Mouse (Mus musculus) heart, postnatal 0 days (tissue): Measurements from ENCODE around the gene BC107364. TPM values are rescaled to one million over a fixed set of nuclear protein-coding genes. Genes with fewer than 3 reads are reported as not detected.
"Not testable (repeated sequence)": the region's sequence is repeated elsewhere in the genome, so short reads cannot be mapped to it uniquely, and the experiment has no call there.

Experiments used
- ATAC-seq: fragments of 200-750 bp; cut with Nextera tagmentation; 2 replicates; pipeline ENCODE4 v1.8.0; 2017; ENCODE audit warnings: low read depth, moderate number of reproducible peaks, moderate library complexity; ENCODE audit not compliant: insufficient read depth
- DNase-seq: peaks from one replicate; pipeline ENCODE4 v3.0.0-alpha.2; 2016; ENCODE audit warnings: low spot score
- H3K27ac ChIP-seq: fragments of 300-500 bp; sonication (generic); 2 replicates; pipeline ENCODE4 v1.5.1; 2014; ENCODE audit warnings: low read depth, mild to moderate bottlenecking
- H3K27me3 ChIP-seq: fragments of 300-500 bp; sonication (generic); 2 replicates; pipeline ENCODE4 v1.6.1; 2014; ENCODE audit warnings: low read length, mixed read lengths; ENCODE audit not compliant: control insufficient read depth, insufficient read depth
- H3K36me3 ChIP-seq: fragments of 300-500 bp; sonication (generic); replicated peaks from 2 replicates; pipeline ENCODE4 v1.6.1; 2014; ENCODE audit warnings: low read length, mixed read lengths; ENCODE audit not compliant: control insufficient read depth, insufficient read depth
- H3K4me1 ChIP-seq: fragments of 300-500 bp; sonication (generic); 2 replicates; pipeline ENCODE4 v1.6.1; 2014; ENCODE audit warnings: antibody characterized with exemption; ENCODE audit not compliant: control insufficient read depth, insufficient read depth
- H3K4me2 ChIP-seq: fragments of 300-500 bp; sonication (generic); 2 replicates; pipeline ENCODE4 v1.6.1; 2014; ENCODE audit warnings: low read depth, mild to moderate bottlenecking, low read length, moderate library complexity
- H3K4me3 ChIP-seq: fragments of 300-500 bp; sonication (generic); 2 replicates; pipeline ENCODE4 v1.5.1; 2014; ENCODE audit warnings: low read depth, low read length
- H3K9ac ChIP-seq: fragments of 300-500 bp; sonication (generic); replicated peaks from 2 replicates; pipeline ENCODE4 v1.6.1; 2014; ENCODE audit warnings: low read depth, low read length, mixed read lengths
- H3K9me3 ChIP-seq: fragments of 300-500 bp; sonication (generic); replicated peaks from 2 replicates; pipeline ENCODE4 v1.6.1; 2016; ENCODE audit warnings: low read length; ENCODE audit not compliant: control insufficient read depth
- CTCF ChIP-seq: IDR thresholded peaks from 2 replicates; pipeline ENCODE4 v1.5.1; 2016; ENCODE audit warnings: antibody characterized with exemption, control low read depth, low read depth
- EP300 ChIP-seq: IDR thresholded peaks from 2 replicates; pipeline ENCODE4 v1.6.1; 2016; ENCODE audit warnings: antibody characterized with exemption, low read depth
- whole genome bisulfite sequencing: fragments of 180-500 bp; shearing (Covaris S2); extraction: QIAGEN DNeasy Blood & Tissue Kit; methylation state at CpG from one replicate; pipeline ENCODE4 v1.1.7; 2014; 5-methylcytosine and 5-hydroxymethylcytosine counted together
- polyA plus RNA-seq: library from polyadenylated mRNA; unstranded; fragments of >200 nt; fragmentation: Nextera tagmentation; extraction: Ambion mirVana; gene quantifications from 2 replicates; pipeline ENCODE4 v1.2.1, GENCODE M21; 2015
- total RNA-seq: library from RNA; depleted of rRNA; stranded (reverse); fragments of >200 nt; gene quantifications from 2 replicates; pipeline ENCODE4 v1.2.3, GENCODE M21; 2014; ENCODE audit warnings: low replicate concordance

BC107364 gene
- total and polyA plus RNA-seq, 2 experiments from 2014 or later = 0.40 TPM; not detected in 1

DNA sequence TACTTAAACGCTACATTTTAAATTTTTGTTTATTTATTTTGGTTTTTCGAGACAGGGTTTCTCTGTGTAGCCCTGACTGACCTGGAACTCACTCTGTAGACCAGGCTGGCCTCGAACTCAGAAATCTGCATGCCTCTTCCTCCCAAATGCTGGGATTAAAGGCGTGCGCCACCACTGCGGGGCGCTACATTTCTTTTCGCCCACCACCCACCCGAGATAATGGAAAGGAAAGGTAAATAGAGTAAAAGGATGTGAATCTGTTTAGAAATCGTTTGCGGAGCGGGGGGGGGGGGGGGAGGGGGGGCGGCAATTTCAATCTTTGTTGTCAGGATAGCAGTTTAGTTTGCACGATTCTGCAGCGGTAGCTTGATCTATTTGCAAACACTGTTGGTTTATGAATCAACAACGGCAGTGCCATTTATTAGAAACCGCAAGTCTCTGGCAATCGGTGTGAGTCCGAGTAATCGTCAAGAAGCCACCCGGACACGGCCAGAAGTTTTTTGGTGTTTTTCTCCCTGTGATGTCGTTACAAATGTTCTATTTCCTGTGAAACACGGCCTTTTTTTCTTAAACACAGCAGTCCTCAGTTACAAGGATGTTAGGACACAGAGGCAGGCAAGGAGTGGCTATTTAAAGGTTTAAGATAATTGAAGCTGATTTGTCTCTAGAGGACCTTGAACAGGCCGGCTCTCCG is 35.6 kb upstream of the BC107364 start:
- H3K27ac ChIP-seq = peak overlapping the region; percentile 96
- H3K27me3 ChIP-seq = no peaks in the 10 kb centered on the region
- H3K4me1 ChIP-seq = 0 out of 2 replicates have a peak, but pooled peaks cover 4% of the 10 kb centered on the region
- H3K36me3 ChIP-seq = no peaks in the 10 kb centered on the region
- DNase-seq (peak; percentile 43), ATAC-seq (no peak)
- peak overlapping the region; percentile 42 for H3K4me3 ChIP-seq
- TF ChIP-seq CTCF (peak; percentile 34), EP300 (no peak)
- no peaks in the 10 kb centered on the region for H3K9me3 ChIP-seq
- peak overlapping the region; percentile 69 for H3K4me2 ChIP-seq
- WGBS = 4% methylated on average over 26 of the region's 26 CpGs
- peak overlapping the region; percentile 57 for H3K9ac ChIP-seq

DNA sequence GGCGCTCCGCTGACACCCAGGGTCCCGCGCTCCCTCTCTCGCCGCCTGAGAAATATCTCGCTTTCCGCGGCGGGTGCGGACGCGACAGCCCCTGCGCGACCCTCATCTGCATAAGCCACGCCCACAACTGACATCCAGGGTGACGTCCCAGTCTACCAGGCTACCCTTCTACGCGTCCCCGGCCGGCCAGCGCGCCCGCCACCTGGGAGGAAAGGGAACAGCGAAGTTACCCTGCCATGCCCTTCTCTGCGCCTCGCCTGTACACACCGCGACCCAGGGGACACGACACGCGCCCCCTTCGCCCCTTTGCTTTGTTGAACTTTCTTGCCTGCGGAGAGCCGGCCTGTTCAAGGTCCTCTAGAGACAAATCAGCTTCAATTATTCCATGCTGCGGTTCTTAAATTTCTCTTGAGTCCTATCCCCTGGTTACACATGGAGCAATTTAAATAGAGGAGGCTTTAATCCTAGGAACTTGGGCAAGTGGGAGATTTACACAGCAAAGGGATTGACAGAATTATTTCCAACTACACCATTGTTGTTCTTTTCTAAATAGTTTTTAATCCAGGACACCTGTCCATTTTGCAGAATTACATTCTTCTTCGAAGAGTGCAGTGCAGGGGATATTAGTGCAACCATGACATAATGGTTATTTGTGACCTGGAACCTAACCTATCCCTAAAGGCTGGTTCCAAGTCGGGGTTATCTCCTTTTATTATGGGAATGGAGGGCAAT is 34.9 kb upstream of the BC107364 start:
- WGBS = 14% methylated on average over 5 of the region's 38 CpGs
- not testable (repeated sequence) for H3K36me3 ChIP-seq, H3K9ac ChIP-seq, H3K4me1 ChIP-seq, H3K9me3 ChIP-seq, H3K27me3 ChIP-seq, DNase-seq
- Histone ChIP-seq H3K27ac (peak overlapping the region; percentile 96), H3K4me2 (peak overlapping the region; percentile 69), H3K4me3 (peak overlapping the region; percentile 21; the same call in 1 of the 2 replicates)
- peak; percentile 78 for ATAC-seq

DNA sequence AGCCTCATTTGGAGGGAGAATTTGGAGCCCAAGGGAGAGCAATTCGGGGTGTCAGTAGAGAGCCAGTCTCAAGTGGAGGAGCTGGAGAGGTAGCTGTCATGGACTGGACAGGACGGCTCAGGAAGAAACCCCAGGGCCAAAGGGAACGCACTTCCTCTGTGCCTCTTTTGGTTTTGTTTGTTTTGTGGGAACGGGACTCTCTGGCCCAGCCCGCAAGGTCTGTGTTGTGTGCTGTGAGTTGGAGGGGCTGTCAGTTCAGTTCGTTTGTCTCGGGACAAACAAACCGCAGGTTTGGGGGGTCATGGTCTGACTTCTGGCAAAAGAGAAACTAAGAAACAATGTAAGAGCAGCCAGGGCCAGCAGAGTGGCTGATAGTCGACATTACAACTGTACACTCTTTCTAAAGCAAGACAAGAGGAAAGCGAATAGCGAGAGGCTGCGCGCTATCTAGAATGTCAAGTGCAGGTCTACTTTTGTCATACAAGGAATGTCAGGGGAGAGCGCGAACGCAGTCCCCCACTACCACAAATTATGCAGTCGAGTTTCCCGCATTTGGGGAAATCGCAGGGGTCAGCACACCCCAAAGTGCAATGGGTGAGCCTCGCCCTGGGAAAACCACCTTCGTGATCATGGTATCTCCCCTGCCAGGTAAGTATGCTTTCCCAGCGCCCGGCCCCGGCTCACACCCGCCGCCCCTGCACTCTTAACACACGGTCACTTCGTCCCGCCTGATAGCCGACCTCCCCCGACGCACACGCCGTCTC is 34.1 kb upstream of the BC107364 start:
- not testable (repeated sequence) for H3K9me3 ChIP-seq, H3K4me1 ChIP-seq, H3K4me2 ChIP-seq, H3K4me3 ChIP-seq, H3K9ac ChIP-seq, H3K36me3 ChIP-seq, DNase-seq, H3K27me3 ChIP-seq
- WGBS = 2% methylated on average over 4 of the region's 34 CpGs
- peak; percentile 61 for ATAC-seq
- peak overlapping the region; percentile 64; the same call in 1 of the 2 replicates for H3K27ac ChIP-seq

DNA sequence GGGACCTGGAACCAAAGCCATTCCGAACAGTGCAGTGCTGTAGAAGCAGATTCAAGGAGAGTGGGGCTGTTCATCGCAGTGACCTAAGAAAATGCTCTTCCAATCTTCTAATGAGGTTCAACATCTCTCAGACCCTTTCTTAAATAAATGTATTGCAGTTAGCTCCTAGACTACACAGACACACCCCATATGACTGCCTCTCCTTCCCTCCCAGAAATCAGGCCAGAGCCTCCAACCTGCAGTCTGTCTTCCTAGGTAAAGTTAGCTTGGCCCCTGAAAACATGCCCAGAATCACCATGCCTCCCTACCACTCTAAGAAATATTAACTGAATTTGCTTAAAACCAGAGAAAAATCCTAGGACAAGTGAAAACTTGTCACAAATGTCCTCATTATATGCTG is 33.3 kb upstream of the BC107364 start:
- Histone ChIP-seq H3K9me3 (no peaks in the 10 kb centered on the region), H3K36me3 (no peaks in the 10 kb centered on the region), H3K4me2 (no peak overlapping the region), H3K9ac (no peak overlapping the region), H3K4me1 (0 out of 2 replicates have a peak, but pooled peaks cover 4% of the 10 kb centered on the region), H3K4me3 (no peak overlapping the region), H3K27me3 (no peaks in the 10 kb centered on the region), H3K27ac (0 out of 2 replicates have a peak overlapping the region, but pooled peaks have one; percentile 11)
- DNase-seq (no peak), ATAC-seq (no peak)
- TF ChIP-seq EP300 = no peak
- no peak for TF ChIP-seq CTCF
- WGBS = 89% methylated on average over 2 of the region's 2 CpGs

DNA sequence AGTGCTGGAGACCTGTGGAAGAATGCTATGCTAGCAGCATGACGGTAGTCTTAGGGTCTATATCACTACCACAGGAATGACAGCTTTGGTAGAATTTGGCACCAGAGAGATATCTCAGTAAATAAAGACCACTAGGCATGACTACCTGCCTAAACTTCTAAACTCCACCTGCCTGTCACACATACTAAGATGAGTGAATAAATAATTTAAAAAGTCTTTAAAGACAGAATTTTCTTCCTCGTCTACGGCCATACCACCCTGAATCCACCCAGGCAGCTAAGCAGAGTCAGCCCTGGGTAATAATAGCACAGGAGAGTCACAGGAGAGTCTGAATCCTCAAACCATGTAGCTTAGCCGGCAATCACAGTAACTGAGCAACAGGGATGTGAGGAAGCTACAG is 32.8 kb upstream of the BC107364 start:
- Histone ChIP-seq H3K9ac (no peak overlapping the region), H3K4me2 (no peak overlapping the region), H3K27me3 (no peaks in the 10 kb centered on the region), H3K4me3 (no peak overlapping the region), H3K4me1 (0 out of 2 replicates have a peak, but pooled peaks cover 4% of the 10 kb centered on the region), H3K27ac (0 out of 2 replicates have a peak overlapping the region, but pooled peaks have one; percentile 11), H3K36me3 (no peaks in the 10 kb centered on the region), H3K9me3 (no peaks in the 10 kb centered on the region)
- DNase-seq (no peak), ATAC-seq (no peak)
- no peak for TF ChIP-seq EP300
- no peak for TF ChIP-seq CTCF
- 55% methylated on average over 4 of the region's 4 CpGs for WGBS
